Mouse (Mus musculus): ENCODE measurements around the gene 9430015G10Rik. TPM values are rescaled to one million over a fixed set of nuclear protein-coding genes. Genes with fewer than 3 reads are reported as not detected.
A peak's percentile ranks its signal among the peaks of the same experiment; 100 is the strongest.

Gene 9430015G10Rik
- polyA plus RNA-seq, 1 experiment from 2014 or later, result 40.6 TPM

DNA sequence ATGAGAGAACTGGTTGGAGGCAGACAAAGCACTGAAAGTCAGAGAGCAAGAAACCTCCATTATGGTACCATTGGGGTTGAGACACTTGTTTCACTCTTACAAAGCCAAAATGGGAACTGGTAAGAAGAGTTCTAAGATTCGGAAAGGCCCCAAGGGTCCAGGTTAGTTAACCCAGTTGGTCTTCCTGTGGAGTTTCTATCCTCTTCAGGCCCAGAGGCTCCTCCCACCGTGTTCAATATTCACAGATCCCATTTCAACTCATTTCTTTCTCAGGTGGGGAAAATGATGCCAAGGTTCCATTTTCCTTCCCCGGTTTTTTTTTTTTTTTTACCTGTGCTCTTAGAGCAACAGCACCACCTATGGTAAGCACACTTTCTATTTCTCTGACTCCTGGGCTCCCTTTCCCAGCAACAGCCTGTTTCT is 8.3 kb upstream of the 9430015G10Rik start:
- H3K9me3 ChIP-seq, result no peaks in the 10 kb centered on the region
- ATAC-seq, result no peak

DNA sequence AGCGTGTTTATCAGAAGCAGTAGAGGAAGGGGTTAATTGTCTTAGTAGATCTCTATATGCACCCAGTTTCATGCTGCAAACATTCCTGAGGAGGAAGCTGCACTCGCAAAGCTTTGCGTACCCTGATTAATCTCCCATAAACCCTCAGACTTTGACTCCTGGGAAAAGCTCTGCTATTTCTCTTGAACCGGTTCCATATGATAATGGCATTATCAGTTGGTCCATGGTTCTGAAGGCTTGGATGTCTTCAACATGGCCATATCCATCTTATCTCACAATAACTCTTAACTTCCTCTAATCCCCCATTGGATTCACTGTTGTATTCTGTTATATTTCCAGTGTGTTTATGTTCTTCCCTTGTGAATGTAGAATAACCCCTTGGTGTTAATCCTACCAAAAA is 6.4 kb upstream of the 9430015G10Rik start:
- 88% methylated on average over 4 of the region's 4 CpGs for WGBS
- ATAC-seq, result no peak
- Histone ChIP-seq H3K36me3 (no peaks in the 10 kb centered on the region), H3K4me3 (replicated peaks) (no peak overlapping the region), H3K9me3 (no peaks in the 10 kb centered on the region), H3K4me1 (replicated peaks) (no peaks in the 10 kb centered on the region), H3K9ac (replicated peaks) (no peak overlapping the region), H3K27ac (no peak overlapping the region), H3K4me2 (replicated peaks) (no peak overlapping the region), H3K27me3 (no peaks in the 10 kb centered on the region)

More for the DNA sequence above, 8.3 kb upstream of the 9430015G10Rik start:
- WGBS, result 47% methylated on average over 3 of the region's 3 CpGs
- Histone ChIP-seq H3K4me1 (replicated peaks) (no peaks in the 10 kb centered on the region), H3K4me3 (replicated peaks) (no peak overlapping the region), H3K4me2 (replicated peaks) (no peak overlapping the region), H3K36me3 (no peaks in the 10 kb centered on the region), H3K9ac (replicated peaks) (no peak overlapping the region), H3K27me3 (no peaks in the 10 kb centered on the region), H3K27ac (no peak overlapping the region)

DNA sequence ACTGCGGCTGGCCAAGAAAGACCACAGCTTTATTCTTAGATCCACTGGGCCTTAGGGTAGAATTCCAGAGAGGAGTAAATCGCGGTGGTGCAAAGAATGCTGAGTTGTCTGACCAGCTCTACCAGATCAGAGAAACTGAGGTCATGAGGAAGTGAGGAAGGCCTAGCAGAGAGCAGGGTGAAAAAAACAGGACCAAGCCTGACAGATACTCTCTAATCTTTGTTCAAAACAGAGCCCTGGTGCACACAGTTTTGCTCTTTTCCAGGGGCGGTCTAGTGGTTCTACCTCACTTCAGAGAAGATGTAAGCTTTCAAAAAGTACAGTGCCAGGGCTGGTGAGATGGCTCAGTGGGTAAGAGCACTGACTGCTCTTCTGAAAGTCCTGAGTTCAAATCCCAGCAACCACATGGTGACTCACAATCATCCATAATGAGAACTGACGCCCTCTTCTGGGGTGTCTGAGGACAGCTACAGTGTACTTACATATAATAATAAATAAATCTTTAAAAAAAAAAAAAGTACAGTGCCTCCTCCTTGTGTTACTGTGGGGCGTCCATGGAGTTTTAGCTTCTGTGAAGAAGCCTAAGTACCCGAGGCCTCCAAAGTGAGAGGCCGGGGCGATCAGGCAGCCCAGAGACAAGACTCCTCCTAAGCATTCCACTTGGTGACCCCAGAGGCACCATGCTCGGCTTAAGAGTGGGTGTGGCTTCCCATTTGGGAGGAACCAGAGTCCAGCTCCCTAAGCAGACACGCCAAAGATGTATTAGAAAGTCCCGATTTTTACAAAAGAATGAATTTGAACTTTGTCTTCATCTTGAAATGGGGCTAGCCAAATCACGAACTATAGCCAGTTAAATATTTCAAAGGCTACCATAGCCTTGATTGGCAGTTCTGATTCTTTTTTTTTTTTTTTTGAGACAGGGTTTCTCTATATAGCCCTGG is 906 bp upstream of the 9430015G10Rik start:
- peak overlapping the region; percentile 63 for H3K9ac ChIP-seq (replicated peaks)
- H3K4me3 ChIP-seq (replicated peaks), result peak overlapping the region; percentile 76
- peaks cover 12% of the 10 kb centered on the region for H3K4me1 ChIP-seq (replicated peaks)
- H3K27me3 ChIP-seq, result no peaks in the 10 kb centered on the region
- H3K4me2 ChIP-seq (replicated peaks), result peak overlapping the region; percentile 68
- no peaks in the 10 kb centered on the region for H3K9me3 ChIP-seq
- ATAC-seq, result 0 out of 2 replicates have a peak, but pooled peaks have one; percentile 10
- WGBS, result 37% methylated on average over 13 of the region's 13 CpGs
- H3K36me3 ChIP-seq, result no peaks in the 10 kb centered on the region
- H3K27ac ChIP-seq, result peak overlapping the region; percentile 82

DNA sequence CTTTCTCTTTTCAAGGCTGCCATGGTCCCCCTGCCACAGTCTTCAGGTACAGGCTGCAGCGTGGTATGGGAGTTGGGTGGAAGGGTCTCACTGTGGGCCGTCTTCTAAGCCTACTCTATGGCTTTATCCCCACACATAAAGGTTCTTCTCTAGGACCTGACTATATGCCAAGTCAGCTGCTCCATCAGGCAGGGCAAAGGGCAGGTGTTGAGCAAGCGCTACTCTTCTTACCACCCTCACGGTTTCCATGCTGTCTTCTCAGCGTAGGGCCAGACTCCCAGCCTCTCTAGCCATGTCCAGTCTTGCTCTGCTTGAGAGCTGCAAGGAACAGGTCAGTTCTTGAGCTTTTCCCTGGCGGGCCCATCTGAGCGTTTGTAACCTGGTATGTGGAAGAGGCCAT is 14.3 kb downstream of the 9430015G10Rik start:
- peaks cover 90% of the 10 kb centered on the region for H3K36me3 ChIP-seq
- no peak overlapping the region for H3K4me3 ChIP-seq (replicated peaks)
- no peaks in the 10 kb centered on the region for H3K9me3 ChIP-seq
- no peak overlapping the region for H3K9ac ChIP-seq (replicated peaks)
- H3K27me3 ChIP-seq, result no peaks in the 10 kb centered on the region
- no peak overlapping the region for H3K4me2 ChIP-seq (replicated peaks)
- WGBS, result 95% methylated on average over 7 of the region's 7 CpGs
- H3K4me1 ChIP-seq (replicated peaks), result no peaks in the 10 kb centered on the region
- no peak for ATAC-seq
- no peak overlapping the region for H3K27ac ChIP-seq

DNA sequence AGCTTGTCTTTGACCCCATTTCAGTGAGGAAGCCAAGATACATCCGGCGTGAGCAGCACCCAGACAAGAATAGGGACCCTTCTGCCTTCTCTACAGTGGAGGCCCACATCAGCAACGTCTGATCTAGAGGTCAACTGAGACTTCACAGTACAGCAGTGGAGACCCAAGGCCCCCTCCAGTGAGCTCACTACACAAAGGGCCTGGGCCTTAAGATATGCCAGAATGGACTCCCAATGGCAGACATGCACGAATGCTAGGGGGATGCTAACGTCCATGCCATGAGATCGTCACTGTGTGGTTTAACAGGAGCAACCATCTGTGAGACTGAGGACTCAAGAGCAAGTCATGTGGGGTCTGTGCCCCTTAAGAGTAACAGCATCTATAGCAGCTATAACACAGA is 15.6 kb downstream of the 9430015G10Rik start:
- Histone ChIP-seq H3K27ac (no peak overlapping the region), H3K27me3 (no peaks in the 10 kb centered on the region), H3K4me1 (replicated peaks) (no peaks in the 10 kb centered on the region), H3K4me2 (replicated peaks) (no peak overlapping the region), H3K4me3 (replicated peaks) (no peak overlapping the region), H3K36me3 (peaks cover 76% of the 10 kb centered on the region), H3K9ac (replicated peaks) (no peak overlapping the region), H3K9me3 (no peaks in the 10 kb centered on the region)
- ATAC-seq, result no peak
- whole genome bisulfite sequencing, result 97% methylated on average over 6 of the region's 6 CpGs

DNA sequence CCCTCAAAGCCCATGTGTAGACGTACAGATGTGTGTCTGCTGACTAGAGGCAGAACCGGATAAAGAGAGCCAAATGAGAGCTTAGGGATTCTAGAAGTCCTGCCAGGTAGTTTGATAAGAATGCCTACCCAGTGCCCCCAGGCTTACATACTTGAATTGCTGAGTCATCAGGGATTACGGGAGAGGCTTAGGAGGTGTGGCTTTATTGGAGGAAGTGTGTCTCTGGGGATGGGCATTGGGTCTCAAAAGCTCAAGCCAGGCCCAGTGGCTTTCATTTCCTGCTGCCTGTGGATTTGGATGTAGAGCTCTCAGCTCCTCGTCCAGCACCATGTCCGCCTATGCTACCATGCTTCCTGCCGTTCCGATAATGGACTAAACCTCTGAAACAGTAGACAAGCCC is 17.1 kb downstream of the 9430015G10Rik start:
- no peak overlapping the region for H3K27ac ChIP-seq

DNA sequence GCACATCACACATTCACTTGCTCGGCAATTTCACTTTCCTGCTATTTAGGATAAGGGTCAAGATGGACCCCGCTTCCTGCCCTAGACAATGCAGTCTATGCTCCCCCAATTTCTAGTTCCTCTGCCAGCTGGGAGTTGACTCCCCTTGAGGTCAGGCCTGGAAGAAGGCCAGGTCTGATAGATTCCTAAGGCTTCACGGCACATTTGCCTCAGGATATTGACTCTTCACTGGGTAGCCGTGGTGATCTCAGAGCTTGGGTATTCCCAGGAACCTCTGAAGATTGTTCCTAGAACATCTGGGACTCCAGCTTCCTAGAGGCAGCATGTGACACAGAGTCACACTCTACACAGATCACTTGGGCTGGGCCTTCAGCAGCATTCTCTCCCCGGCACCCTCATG is 19.0 kb downstream of the 9430015G10Rik start:
- Histone ChIP-seq H3K4me3 (replicated peaks) (no peak overlapping the region), H3K27me3 (no peaks in the 10 kb centered on the region), H3K4me2 (replicated peaks) (no peak overlapping the region), H3K9ac (replicated peaks) (no peak overlapping the region), H3K27ac (no peak overlapping the region), H3K36me3 (peaks cover 44% of the 10 kb centered on the region), H3K4me1 (replicated peaks) (0 out of 2 replicates have a peak, but pooled peaks cover 4% of the 10 kb centered on the region), H3K9me3 (no peaks in the 10 kb centered on the region)
- 91% methylated on average over 5 of the region's 5 CpGs for WGBS
- ATAC-seq, result no peak

More for the DNA sequence above, 17.1 kb downstream of the 9430015G10Rik start:
- no peak for ATAC-seq
- Histone ChIP-seq H3K9ac (replicated peaks) (no peak overlapping the region), H3K27me3 (no peaks in the 10 kb centered on the region), H3K4me3 (replicated peaks) (no peak overlapping the region), H3K36me3 (peaks cover 63% of the 10 kb centered on the region), H3K4me1 (replicated peaks) (no peaks in the 10 kb centered on the region), H3K4me2 (replicated peaks) (no peak overlapping the region), H3K9me3 (no peaks in the 10 kb centered on the region)
- WGBS, result 88% methylated on average over 7 of the region's 7 CpGs

DNA sequence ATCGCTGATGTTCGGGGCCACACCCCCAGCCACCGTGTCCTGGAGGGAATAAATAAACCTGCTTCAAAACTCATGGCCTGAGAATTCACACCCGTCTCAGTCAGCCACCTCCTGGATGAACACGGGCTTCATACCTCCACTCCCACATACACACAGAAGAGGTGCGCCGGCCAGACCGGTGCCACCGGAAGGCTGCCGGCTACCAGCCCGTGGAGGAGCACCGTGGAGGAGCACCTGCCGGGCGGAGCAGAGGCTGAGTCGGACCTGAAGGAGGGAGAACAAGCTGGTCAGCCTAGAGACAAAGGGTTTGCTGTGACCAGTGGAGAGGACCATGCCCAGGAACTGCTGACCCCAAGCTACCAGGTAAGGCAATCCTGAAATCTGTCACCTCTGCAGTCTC is 20.7 kb downstream of the 9430015G10Rik start, which contains the start of gene Rnf223:
Gene Rnf223, plus strand, starts transcription at position 78 of the 400 bp plus-strand sequence.
- 0 out of 2 replicates have a peak, but pooled peaks cover 4% of the 10 kb centered on the region for H3K4me1 ChIP-seq (replicated peaks)
- no peak for ATAC-seq
- no peaks in the 10 kb centered on the region for H3K27me3 ChIP-seq
- no peak within 1 kb of the TSS for H3K4me2 ChIP-seq (replicated peaks)
- no peaks in the 10 kb centered on the region for H3K9me3 ChIP-seq
- peaks cover 27% of the 10 kb centered on the region for H3K36me3 ChIP-seq
- WGBS, result 86% methylated on average over 15 of the region's 15 CpGs
- no peak within 1 kb of the TSS for H3K9ac ChIP-seq (replicated peaks)
- H3K4me3 ChIP-seq (replicated peaks), result no peak within 1 kb of the TSS
- H3K27ac ChIP-seq, result no peak within 1 kb of the TSS

DNA sequence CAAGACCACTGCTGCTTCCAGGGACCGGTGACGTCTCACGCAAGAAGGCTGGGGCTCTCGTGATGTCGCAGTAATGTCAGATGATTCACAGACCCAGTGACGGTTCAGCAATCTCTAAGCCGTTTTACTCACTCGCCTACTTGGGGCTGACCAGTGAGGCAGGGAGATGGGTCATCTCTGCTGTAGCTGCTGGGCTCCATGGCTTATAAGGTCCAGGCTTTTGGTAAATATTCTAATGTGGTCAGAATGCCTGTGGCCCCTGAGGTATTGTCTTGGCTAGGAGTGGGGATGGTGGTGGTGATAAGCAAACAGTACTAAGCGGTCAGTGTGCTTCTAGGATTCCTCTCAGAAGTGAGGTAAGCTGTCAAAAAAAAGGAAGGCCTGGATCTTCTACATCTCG is 21.2 kb downstream of the 9430015G10Rik start:
- 82% methylated on average over 10 of the region's 10 CpGs for WGBS
- no peaks in the 10 kb centered on the region for H3K27me3 ChIP-seq
- H3K4me3 ChIP-seq (replicated peaks), result no peak overlapping the region
- no peak overlapping the region for H3K9ac ChIP-seq (replicated peaks)
- H3K27ac ChIP-seq, result no peak overlapping the region
- peaks cover 22% of the 10 kb centered on the region for H3K36me3 ChIP-seq
- ATAC-seq, result no peak
- no peaks in the 10 kb centered on the region for H3K9me3 ChIP-seq
- 0 out of 2 replicates have a peak, but pooled peaks cover 4% of the 10 kb centered on the region for H3K4me1 ChIP-seq (replicated peaks)
- no peak overlapping the region for H3K4me2 ChIP-seq (replicated peaks)

DNA sequence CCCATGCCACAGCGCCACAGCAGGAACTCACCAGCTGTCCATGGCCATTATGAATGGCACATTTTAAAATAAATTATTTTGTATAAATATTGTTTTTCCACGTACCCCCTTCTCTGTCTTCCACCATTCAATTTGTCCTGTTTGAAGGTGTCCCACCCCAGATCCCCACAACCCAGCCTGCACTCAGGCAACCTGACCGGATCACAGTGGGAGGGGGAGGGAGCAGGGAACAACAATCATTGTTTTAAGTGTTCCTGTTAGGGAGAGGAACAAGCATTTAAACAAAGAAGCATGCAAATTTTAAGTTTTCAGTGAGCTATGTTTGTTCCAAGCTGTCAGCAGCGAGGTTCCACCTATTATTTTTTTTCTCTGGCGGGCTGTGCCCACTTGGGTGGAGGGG is 23.6 kb downstream of the 9430015G10Rik start:
- ATAC-seq, result no peak
- no peaks in the 10 kb centered on the region for H3K36me3 ChIP-seq
- H3K4me3 ChIP-seq (replicated peaks), result no peak overlapping the region
- H3K9ac ChIP-seq (replicated peaks), result 0 out of 2 replicates have a peak overlapping the region, but pooled peaks have one; percentile 0
- H3K27me3 ChIP-seq, result no peaks in the 10 kb centered on the region
- 0 out of 2 replicates have a peak, but pooled peaks cover 4% of the 10 kb centered on the region for H3K4me1 ChIP-seq (replicated peaks)
- no peak overlapping the region for H3K27ac ChIP-seq
- WGBS, result 64% methylated on average over 5 of the region's 5 CpGs
- no peak overlapping the region for H3K4me2 ChIP-seq (replicated peaks)
- H3K9me3 ChIP-seq, result no peaks in the 10 kb centered on the region

DNA sequence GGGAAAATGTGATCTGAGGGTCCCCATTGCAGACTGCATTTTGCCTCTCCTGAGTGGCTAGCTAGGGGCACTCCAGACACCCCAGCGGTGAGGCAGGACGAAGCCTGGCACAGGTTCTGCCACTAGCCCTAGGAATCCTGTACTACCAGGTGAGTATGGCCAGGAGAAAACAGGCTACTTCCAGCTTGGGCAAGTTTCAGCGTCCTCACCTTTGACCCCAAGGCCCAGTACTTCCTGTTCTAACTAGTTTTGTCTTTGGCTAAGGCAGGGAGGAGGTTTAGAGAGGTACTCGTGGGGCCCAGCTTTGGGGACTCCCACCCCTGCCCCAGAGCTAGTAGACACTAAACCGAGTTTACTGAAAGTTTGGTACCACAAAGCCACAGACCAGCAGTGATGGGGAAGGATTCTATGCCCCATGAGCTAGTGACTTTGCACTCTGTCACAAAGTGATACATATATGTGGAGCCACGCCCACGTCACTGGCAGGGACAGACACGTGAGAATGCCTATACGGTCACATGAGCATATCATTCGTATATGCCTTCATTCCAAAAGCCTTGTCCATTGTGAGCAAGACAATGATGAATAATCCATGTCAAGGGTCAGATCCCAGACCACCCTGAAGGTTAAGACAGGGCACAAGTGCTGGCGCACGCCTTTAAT is 24.3 kb downstream of the 9430015G10Rik start:
- no peak for ATAC-seq
- H3K4me1 ChIP-seq (replicated peaks), result 0 out of 2 replicates have a peak, but pooled peaks cover 4% of the 10 kb centered on the region
- 0 out of 2 replicates have a peak, but pooled peaks cover 4% of the 10 kb centered on the region for H3K9me3 ChIP-seq
- no peaks in the 10 kb centered on the region for H3K36me3 ChIP-seq
- H3K4me2 ChIP-seq (replicated peaks), result no peak overlapping the region
- H3K4me3 ChIP-seq (replicated peaks), result no peak overlapping the region
- H3K9ac ChIP-seq (replicated peaks), result no peak overlapping the region
- H3K27me3 ChIP-seq, result no peaks in the 10 kb centered on the region
- H3K27ac ChIP-seq, result no peak overlapping the region
- WGBS, result 82% methylated on average over 12 of the region's 12 CpGs

DNA sequence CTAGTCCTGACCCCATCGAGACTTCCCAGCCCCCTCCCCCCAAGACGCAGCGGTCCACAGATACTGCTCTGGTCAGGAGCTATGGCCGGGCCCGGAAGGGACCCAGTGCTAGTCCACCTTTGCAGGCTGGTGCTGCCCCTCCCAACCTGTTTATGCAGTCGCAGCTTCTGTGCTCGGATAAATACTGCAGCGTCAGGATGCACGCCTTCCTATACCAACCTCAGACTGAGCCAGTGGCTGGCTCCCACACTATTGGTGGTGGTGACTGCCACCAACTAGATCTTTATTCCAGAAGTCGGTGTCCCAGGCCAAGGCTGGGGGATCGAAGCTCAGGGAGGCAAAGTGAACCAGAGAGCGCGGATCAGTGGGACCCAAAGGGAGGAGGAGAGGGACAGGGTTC is 25.3 kb downstream of the 9430015G10Rik start:
- H3K27ac ChIP-seq, result no peak overlapping the region
- no peaks in the 10 kb centered on the region for H3K36me3 ChIP-seq
- no peak overlapping the region for H3K9ac ChIP-seq (replicated peaks)
- whole genome bisulfite sequencing, result 94% methylated on average over 13 of the region's 13 CpGs
- no peak for ATAC-seq
- no peaks in the 10 kb centered on the region for H3K27me3 ChIP-seq
- H3K4me3 ChIP-seq (replicated peaks), result no peak overlapping the region
- H3K4me2 ChIP-seq (replicated peaks), result no peak overlapping the region
- peaks cover 7% of the 10 kb centered on the region; the same call in 1 of the 2 replicates for H3K9me3 ChIP-seq
- 0 out of 2 replicates have a peak, but pooled peaks cover 4% of the 10 kb centered on the region for H3K4me1 ChIP-seq (replicated peaks)

Data from midbrain, embryonic 13.5 days (tissue).